In genomic region chr16:94298081-94298480, GRCm38 (mm10) we compare ENCODE assay signal across 31 mouse cellular contexts. TPM values are rescaled to one million over a fixed set of nuclear protein-coding genes. Genes with fewer than 3 reads are reported as not detected.
"Had no signal": no experiment of that assay in that cellular context is flagged by ENCODE, and none has a peak within 500 bp of the region (broad histone marks: within the 10 kb centered on the region; RNA-seq: fewer than 3 reads in every experiment).

No protein-coding gene starts in this region.

- H3K9ac ChIP-seq: heart, embryonic 12.5 days; heart, embryonic 13.5 days; heart, embryonic 15.5 days; hindbrain, embryonic 12.5 days; hindbrain, embryonic 13.5 days; hindbrain, embryonic 14.5 days; hindbrain, embryonic 15.5 days; intestine, embryonic 15.5 days; kidney, embryonic 15.5 days had no signal

- H3K27ac ChIP-seq: heart, embryonic 10.5 days; heart, embryonic 13.5 days; heart, embryonic 15.5 days; hindbrain, embryonic 10.5 days; hindbrain, embryonic 12.5 days; hindbrain, embryonic 13.5 days; hindbrain, embryonic 14.5 days; hindbrain, embryonic 15.5 days; hindbrain, postnatal 0 days; intestine, embryonic 15.5 days; kidney, embryonic 15.5 days; kidney, postnatal 0 days; layer of hippocampus, adult 2 months; left cerebral cortex, adult 2 months had no signal

- H3K36me3 ChIP-seq: heart, embryonic 10.5 days; heart, embryonic 12.5 days; heart, embryonic 13.5 days; heart, embryonic 15.5 days; hindbrain, embryonic 10.5 days; hindbrain, embryonic 12.5 days; hindbrain, embryonic 13.5 days; hindbrain, embryonic 15.5 days; intestine, embryonic 15.5 days; kidney, embryonic 15.5 days had no signal

- DNase-seq: heart, postnatal 10 days; heart, postnatal 14 days; heart, postnatal 36 days; heart, postnatal 4 days; kidney, adult 11 months; kidney, adult 18-20 months; kidney, adult 2 months; kidney, adult 8-10 months; kidney, adult 9 months; kidney, postnatal 10 days; kidney, postnatal 25 days; kidney, postnatal 36 days; kidney, postnatal 4 days; layer of hippocampus, adult 9-11 months; layer of hippocampus, postnatal 36 days had no signal

- H3K4me3 ChIP-seq: heart, embryonic 10.5 days; heart, embryonic 12.5 days; heart, embryonic 13.5 days; heart, embryonic 15.5 days; hindbrain, embryonic 10.5 days; hindbrain, embryonic 12.5 days; hindbrain, embryonic 13.5 days; hindbrain, embryonic 15.5 days; intestine, embryonic 15.5 days; kidney, embryonic 15.5 days; layer of hippocampus, adult 2 months; left cerebral cortex, adult 2 months had no signal

- H3K27me3 ChIP-seq: heart, embryonic 12.5 days; heart, embryonic 13.5 days; heart, embryonic 15.5 days; hindbrain, embryonic 15.5 days; intestine, embryonic 15.5 days had no signal

RNA-seq across cellular contexts. Expression of gene Ripply3, which starts 30.1 kb away (rescaled TPM):
- total RNA-seq: layer of hippocampus, postnatal 14 days; layer of hippocampus, postnatal 36 days had no signal
